Mouse (Mus musculus): ENCODE results near the gene Rag1.
A peak's percentile ranks its signal among the peaks of the same experiment; 100 is the strongest.

The Rag1 gene

DNA sequence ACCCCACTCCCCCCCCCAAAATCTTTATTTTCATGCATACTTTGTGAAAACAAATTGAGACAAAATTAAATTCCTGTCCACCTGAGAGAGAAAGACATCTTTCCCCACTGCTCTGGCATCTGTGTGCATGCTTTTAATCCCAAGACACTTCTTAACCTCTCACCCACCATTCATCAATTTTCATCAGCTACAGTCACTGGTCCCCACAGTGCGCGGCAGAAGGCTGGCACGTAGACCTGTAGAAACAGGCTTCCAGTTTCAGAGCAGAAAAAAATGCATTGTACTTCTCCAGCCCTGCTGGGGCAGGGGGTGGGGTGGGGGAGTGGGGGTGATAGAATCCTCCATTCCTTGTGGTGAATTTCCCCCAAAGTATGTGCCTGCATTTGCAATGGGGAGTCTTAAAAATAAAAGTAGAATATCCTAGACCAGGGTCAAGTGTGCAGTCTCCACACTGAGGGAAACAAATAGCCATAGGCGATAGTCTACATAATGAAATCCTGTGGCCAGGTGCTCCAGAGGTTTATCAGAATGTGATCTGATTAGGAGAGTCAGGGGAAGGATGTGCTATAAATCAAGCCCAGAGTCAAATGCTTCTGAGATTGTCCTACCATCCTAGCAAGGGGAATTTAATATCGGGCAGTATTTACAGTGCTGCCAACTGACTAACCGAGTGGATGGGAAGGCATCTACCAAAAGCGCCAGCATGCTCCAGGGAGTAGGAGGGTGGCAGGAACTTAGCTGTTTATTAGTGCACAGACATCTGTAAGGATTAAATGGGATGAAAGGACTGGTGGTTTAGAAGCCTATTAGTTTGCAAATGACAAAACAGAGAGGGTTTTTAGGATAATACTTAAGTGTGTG lies 10.1 kb downstream of the Rag1 start:
- no peak for DNase-seq

DNA sequence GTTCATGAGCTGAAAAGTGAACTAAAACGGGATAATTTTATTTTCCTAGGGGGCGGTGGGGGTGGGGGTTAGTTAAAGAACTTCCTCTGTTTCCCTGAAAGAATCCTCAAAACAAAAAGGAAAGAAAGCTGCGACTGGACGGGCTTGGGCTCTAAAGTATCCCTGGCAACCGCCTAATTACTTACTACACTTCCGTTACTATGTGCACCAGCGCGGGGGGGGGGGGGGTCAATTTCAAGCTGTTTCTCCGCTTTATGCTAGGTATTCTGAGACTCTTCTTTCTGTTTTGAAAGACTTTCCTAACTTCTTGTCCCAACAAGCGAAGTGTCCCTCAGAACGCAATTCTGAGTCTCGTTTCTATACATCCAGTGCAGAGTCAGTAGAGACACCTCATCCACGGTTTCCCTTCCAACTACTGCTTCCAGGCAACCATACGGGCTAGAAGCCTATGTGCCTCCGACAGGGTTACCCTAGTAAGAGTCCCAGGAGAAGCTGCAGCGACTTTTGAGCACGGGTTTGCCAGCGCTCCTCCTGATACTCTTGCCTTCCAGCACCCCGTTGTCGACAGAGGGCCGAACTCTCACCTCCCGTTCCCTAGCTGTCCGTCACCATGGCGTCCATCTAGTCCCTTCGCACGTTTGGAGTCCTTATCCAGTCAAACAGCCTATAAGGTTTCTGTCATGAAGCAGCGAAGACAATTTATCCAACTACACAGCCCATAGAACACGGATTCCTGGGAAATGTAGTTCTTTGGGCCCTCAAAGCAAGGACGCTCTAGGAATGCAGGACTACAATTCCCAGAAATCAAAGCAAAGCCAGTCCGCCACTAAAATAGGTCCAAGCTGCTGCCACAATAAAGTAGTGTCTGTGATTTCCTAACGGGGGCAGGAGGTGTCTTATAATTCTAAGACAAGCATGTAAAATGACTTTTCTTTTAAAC lies 20.7 kb downstream of the Rag1 start:
- peak; percentile 98 for DNase-seq

DNA sequence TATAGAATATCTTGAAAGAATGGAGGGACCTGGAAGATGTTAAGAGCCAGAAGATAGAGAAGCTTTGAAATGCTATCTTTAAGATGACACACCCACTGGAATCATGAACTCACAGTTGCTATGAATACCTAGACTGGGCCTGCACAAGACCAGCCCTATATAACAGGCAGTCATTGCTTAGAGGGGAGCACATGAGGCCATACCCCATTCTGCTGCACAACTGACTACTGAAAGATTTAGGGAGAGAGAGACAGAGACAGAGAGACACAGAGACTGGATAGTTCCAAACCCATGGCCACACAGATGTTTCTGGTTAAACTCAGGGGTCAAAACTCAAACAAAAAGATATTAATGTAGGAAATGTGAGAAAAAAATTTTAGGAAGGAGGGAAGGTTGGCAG lies 22.1 kb downstream of the Rag1 start:
- no peak for DNase-seq

DNA sequence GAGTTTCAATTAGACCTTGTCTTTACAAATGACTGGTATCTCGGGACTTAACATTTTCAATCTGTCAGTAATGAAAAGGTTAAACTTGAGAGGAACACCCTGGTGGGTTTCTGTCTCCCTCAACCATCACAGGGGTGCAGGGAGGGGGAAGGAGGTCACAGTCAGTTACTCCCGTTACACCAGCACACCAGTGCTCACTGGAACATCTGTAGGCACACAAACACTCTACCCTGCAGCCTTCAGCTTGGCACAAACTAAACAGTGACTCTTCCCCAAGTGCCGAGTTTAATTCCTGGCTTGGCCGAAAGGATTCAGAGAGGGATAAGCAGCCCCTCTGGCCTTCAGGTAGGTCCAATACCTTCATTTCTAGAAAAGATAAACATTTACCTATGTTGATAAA lies 24.8 kb downstream of the Rag1 start, which contains the start of gene Rag2:
Gene Rag2 (plus strand): TSS at position 193 of the 400 bp plus-strand sequence.
- DNase-seq: no peak

DNA sequence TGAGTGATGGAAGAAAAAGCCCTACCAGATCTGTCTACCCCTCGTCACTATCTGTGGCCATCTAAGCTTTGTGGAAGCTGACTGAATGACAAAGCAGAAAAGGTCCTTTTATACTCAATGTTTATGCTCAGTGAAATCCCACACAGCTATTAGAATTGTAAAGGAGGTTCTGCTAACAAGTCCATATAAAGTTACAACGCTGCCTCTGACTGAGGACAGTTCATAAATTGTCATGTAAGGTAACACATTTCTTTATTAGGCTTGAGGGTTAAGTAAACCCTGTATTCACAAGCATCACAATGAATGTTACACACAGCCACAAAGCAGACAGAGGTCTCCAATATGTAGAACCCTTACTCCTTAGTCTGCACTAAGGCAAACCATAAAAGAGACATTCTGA lies 25.3 kb downstream of the Rag1 start:
- DNase-seq: no peak

DNA sequence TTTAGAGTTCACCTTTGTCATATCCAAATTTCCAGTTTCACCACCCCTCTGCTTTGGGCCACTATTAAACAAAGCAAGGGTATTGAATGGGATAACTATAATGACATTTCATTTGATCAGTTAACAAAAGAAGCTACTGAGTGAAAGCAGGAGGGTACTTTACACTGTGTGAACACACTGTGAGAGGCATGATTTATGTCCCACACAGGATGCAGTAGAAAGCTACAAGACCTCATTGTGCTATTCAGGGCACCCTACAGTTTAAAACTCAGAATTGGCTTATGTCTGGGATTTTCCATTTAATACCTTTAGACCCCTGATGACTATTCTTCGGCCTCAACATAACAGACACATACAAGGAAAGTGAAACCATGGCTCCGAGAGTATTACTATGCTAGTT lies 26.3 kb downstream of the Rag1 start:
- DNase-seq: no peak

DNA sequence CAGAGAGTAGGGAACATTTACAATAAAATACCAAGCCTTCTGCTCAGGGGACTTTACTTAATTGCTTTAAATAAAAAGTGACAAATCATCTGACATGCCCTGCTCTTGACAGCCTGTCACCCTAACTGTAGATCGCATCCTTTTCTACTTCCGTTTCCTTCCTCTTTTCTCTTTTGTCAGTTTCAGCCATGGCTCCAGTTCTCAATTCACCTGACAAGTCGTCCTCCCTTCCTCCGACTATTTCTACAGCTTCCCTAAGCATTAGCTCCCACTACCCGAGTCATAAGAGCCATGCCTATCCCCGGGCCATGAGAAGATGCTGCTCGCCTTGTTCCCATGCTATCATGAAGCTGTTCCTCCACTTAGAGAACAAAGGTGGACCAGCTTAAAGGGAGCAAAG lies 27.7 kb downstream of the Rag1 start:
- no peak for DNase-seq

DNA sequence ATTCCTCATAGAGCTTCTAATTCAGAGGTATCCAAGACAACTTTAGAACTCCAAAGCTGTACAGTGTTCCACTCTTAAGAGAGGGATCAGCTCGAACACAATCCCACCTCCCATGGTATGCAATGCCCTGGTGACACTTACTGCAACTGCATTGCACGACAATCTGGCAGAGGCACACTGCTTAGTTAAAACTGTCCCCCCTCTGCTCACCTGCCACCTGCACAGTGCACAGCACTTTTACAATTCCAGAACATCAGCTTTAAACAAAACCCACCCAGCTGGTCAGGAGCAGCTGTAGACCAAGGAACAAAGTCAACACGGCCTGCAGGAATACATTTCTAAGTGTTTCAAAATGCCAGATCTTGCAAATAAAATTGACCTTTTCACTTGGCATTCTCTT lies 28.4 kb downstream of the Rag1 start:
- no peak for DNase-seq

DNA sequence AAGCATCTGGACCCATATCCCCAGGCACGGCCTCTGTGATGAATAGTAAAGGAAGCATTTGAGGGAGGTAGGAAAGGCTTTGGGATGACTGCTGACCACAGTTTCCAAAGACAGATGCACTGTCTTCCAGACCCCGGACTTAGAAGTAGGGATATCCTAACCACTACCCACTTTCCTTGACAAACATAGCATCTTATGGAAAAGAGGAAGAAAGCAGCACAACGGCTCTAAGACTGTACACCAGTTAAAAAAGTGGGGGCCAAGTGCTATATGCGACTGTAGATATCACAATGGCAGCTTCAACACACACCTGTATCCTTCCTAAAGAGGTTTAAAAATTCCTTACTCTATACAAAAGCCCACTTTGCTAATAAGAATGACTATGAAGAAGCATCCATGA lies 30.9 kb downstream of the Rag1 start:
- no peak for DNase-seq

DNA sequence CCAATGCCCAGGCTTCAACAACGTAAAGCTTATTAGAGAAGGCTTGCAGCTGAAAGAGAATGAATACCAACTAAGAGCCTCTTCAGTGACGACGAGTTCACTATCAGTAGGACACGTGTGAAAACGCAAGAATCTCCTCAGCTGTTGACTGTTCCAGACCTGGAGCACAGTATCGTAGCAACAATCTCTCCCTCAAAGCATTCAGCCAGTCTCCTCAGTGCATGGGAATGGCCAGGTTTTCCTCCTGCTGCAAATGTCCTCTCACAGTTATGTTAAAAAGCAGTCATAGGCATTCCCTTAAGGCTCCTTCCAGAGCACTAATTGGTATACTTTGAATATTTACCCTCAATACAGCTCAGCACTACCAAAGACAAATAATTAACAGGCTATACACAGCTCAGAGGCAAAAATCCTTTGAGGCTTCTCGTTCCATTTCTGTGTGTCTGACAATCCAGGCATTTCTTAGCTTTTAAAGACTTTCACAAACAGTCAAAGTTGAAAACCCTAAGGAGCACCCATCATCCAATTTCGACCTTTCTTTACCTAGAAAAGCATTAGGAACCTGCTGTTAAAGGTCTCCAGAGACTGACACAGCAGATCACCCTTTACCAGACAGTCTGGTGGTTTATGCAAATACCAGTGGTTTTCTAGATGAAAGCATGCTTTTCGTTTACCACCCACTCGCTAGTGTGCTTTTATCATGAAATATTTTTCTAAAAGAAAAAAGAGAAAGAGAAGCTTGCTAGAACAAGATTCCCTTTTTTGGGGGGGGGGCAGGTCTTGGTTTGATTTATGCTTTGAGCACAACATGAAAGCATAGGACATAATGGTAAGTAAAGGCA lies 33.6 kb downstream of the Rag1 start:
- no peak for DNase-seq

DNA sequence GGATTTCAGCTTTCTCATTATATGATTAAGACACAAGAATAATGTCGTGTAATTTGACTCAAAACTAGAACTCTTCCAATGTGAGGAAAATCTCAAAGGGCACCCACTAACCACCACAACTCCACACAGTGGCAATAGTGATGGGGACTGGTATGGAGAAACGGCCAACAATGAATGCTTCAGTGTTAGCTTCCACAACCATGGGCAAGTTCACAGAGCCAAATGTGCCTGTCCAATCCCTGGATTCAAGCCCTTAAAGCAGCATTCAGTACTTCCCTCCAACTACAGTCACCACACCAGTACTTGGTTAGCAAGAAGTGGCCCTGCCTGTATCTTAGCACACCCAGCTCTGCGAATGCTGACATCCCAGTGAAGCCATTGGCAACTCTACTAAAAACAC lies 38.4 kb downstream of the Rag1 start:
- no peak for DNase-seq

DNA sequence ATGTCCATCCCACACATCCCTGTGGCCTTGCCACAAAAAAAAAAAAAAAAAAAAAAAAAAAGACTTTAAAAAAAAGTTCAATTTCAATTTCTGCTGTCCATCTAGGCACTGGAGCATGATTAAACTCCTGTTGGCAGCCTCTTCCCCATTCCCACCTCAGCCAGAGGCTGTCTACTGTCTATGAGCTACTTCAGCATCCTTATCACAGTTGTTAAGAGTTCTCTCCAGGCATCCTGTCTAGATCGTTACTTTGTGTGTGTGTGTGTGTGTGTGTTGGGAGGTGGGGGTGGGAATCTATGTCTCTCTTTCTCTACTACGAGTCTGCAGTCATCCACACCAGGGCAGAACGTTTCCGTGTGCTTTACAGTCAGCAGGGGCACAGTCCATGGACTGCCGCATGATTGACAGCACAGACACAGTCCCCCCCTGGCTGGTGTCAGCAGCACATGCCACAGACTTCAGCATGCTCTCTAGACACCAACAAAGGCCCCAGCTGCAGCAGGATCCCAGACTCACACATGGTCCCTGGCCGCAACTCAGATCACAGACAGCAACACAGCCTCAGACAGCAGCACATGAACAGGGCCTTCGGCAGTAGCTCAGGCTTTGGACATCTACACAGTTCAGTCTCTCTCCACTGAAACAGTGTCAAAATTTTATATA lies 40.9 kb downstream of the Rag1 start:
- DNase-seq: no peak

DNA sequence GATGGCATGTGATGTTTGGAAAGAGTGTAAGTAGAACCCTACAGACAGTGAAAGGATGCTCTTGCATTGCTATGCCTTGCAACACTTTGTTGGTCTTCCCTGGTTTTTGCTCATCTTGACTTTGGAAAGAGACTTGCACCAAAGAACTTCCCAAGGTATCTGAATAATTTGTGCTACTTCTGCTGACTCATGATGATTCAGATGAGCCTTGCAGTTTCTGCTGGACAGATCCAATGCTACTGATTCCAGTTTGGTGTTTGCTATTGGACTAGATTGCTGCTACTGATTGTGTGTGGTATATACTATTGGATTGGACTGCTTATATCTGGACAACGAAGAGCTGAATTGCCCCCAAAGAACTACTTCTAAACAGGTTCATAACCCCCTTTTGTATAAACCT lies 46.2 kb downstream of the Rag1 start:
- no peak for DNase-seq

DNA sequence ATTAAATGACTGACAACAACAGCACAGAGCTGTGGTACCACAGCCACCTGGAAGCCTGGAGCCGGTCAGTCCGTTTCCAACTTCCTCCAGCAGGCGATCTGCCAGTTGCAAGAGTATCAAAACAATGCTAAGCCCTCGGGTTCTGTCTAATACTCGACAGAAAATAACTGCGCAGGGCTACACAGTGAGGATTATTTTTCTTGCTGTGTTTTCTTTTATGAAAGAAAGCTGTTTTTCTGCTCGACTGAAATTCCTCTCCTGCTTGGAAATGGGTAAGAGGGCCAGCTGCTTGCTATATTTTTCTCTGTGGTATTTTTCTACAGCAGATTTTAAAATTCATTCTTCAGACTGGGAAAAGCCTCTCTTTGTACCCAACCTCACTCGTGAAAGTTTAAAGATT lies 48.6 kb downstream of the Rag1 start:
- DNase-seq: peak; percentile 41

DNA sequence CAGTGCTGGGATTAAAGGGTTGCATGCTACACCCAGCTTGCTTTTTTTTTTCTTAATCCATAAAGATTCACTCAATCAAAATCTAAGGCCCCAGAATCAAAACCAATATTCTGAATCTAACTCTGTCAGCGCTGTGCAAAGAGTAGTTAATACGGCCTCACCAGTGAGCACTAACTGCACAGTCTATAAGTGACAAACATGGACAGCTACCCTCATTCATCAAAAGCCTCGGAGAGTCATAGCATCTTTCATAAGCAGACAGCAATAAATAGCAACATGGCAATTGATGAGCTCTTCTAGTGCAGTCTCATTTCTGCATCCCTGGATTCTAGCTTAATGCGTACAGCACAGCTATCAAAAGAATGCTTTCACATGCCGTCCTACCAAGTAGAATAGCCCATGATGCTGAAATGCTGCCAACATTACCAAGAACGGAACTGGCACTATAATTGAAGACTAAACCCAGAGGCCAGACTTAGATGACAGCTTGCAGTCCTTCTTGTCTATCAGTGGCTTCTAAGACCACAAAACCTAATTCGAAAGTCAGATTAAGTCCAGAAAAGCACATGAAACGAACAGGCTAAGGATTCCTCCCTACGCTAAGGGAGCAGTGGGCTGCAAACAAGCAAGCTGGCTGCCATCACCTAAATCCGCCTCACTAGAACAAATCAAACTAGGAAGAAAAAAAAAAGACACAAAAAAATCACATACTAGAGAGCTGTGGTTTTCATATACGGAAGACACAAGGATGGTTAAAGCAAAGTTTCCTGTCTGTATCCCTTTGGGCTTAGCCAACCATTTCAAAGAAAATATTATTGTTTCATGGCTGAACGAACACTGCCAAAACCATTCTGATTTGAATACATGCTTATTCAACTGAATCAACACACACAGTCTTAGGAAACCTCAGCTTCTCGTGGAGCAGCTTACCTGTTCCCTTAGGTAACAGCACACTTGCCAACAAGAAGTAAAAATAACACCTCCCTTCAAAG lies 50.8 kb downstream of the Rag1 start:
- DNase-seq: peak; percentile 43

DNA sequence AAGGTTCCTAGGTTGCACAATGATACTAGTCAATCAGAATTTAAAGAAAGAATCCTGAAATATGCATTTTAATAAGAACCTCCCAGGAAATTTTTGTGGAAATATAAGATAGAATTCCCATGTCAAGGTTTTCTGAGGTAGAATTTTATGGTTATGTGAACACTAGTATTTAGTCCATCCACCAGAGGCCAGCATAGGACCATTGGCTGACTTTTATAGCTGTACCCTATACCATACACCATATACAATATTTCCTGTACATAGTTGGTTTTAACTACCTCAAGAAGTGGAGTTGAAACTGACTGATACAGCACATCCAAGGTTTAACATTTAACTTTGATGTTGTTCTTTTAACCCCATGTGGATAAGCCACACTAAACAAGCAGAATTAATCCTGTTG lies 52.1 kb downstream of the Rag1 start:
- peak; percentile 16 for DNase-seq

DNA sequence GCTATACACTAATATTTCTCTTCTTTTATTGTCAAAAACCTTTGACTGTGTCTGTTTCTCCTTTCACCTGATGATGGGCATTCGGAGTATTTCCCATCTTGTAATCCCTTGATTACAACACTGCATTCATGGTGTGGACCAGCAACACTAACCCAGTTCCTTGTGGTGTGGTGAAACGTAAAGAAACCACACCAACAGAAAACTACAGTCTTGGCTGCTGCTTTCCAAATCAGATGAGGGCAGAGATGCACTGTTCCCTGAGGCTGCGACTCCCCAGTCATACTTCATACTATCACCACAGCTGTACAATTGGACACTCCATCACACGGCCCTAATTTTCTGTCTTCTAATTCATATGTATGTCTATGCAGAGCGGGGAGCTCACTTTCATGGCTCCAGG lies 54.6 kb downstream of the Rag1 start:
- no peak for DNase-seq

DNA sequence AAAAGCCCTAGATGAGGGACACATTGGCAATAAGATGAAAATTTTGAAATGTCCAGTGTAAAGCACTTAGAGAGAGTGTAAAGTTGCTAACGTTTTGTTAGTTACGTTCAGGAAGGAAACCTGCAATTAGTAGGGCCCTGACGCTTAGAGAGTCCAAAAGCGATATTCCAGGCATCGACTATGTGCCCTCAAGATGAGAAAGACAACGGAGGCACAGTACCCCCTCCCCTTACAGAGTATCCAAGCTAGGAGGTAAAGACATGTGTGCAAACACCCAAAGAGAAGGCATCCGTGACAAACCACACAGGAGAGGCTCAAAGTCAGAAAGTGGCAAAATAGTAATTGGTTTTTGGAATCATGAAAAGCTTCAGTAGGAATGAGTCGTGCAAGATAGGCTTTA lies 56.4 kb downstream of the Rag1 start:
- no peak for DNase-seq

DNA sequence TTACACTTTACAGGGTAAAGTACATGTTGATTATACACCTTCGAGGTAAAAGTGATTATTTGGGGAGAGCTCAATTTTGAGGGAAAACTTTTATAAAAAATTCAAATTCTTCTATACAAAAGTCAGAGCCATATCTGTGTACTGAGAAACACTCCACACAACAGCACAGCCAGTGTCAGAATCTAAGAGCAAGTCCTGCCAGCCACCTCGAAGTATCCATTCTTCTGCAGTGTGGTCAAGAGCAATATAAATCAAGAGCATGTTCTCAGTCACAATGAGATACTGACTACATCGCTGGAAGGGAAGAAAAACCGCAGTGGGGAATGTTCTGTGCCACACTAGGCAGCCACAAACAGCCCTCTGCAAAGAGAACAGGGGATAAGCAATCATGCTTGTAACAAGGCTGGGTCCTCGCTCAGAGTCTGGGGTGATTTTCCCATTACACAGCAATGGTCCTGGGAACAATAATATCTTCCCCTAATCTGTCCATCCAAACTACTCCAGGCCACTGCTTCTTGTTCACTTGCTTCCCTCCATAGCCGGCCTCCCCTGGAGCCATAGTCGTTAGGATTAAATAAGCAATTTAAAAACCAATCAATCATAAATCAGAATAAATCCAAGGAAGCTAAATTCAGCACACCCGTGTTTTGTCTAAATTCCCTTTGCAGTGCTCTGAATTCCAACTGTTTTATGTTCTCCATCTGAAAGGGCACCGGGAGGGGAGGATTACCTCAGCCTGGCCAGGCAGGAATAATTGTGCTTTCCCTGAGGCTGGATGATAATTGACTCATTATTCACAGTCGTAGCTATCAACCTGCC lies 57.1 kb downstream of the Rag1 start:
- DNase-seq: peak; percentile 9

DNA sequence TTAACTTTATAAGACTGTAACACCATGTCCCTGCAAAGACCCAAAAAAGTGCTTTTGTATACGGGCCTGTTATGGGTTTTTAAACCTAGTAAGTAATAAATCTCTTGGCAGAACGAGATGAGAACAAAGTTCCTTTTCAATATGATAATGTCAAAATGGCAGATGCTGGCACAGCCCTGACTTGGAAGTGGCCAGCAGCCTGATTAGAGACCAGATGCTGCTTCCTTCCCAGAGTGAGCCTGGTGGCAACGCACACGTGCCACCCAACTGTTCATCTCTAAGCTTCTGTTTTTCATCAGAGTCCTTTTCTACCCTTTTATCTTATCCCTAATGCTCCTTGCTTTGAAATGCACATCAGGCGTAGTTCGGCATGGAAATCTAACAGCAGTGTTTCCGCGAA lies 57.9 kb downstream of the Rag1 start:
- DNase-seq: peak; percentile 25

Measured in kidney, adult 9 months (tissue).